Mouse (Mus musculus): ENCODE data around the gene Gm4981.
"Not testable (repeated sequence)": the region's sequence is repeated elsewhere in the genome, so short reads cannot be mapped to it uniquely, and the experiment has no call there.

DNA sequence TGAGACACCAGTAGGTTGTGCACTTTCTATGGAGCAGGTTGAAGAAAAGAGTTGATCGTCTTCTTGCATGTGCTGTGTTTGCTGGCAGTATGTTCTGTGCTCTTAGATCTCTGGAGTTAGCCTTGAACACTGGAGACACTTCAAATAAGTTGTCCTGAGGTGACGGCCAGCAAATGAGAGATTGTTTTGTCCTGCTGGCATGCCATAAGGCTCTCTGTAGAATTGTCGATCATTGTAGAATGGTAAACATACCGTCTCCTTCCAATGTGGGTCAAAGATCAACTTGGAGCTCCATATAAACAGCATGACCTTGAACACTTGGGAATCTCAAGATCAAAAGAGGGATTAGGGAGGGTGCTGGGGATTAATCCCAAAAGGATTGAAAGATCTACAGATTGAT, 10.1 kb downstream of the Gm4981 start:
- not testable (repeated sequence) for TF ChIP-seq CTCF, EP300 (IDR thresholded peaks at IDR 0.05)

All from lung, postnatal 0 days (tissue).